Mouse (Mus musculus) olfactory bulb, adult 2 months (tissue): ENCODE results near the gene Cgn. TPM values are rescaled to one million over a fixed set of nuclear protein-coding genes. Genes with fewer than 3 reads are reported as not detected.
A peak's percentile ranks its signal among the peaks of the same experiment; 100 is the strongest.

ENCODE experiments used
- H3K27ac ChIP-seq: fragments of 200-500 bp; 2 replicates; pipeline ENCODE4 v1.5.1; 2012; ENCODE audit warnings: low read depth, low read length; ENCODE audit not compliant: insufficient read depth
- H3K4me1 ChIP-seq: fragments of 200-500 bp; 2 replicates; pipeline ENCODE4 v1.6.1; 2012; ENCODE audit warnings: low read length; ENCODE audit not compliant: control insufficient read depth, insufficient read depth
- H3K4me3 ChIP-seq: fragments of 200-500 bp; 2 replicates; pipeline ENCODE4 v1.5.1; 2012; ENCODE audit warnings: mild to moderate bottlenecking, low read depth, low read length, moderate library complexity; ENCODE audit not compliant: insufficient read depth
- CTCF ChIP-seq: fragments of 200-500 bp; IDR thresholded peaks from 2 replicates; pipeline ENCODE4 v1.5.1; 2012; ENCODE audit warnings: low read depth, mild to moderate bottlenecking, low read length, moderate library complexity; ENCODE audit not compliant: insufficient read depth
- POLR2A ChIP-seq: fragments of 200-500 bp; IDR thresholded peaks from 2 replicates; pipeline ENCODE4 v1.6.1; 2012; ENCODE audit warnings: mild to moderate bottlenecking, low read depth, low read length, moderate library complexity; ENCODE audit not compliant: insufficient read depth
- WGBS: fragments of 180-500 bp; shearing (Covaris S2); methylation state at CpG from one replicate; pipeline ENCODE4 v1.1.7; 2018; 5-methylcytosine and 5-hydroxymethylcytosine counted together
- polyA plus RNA-seq: library from polyadenylated mRNA; stranded (reverse); fragments of >200 nt; gene quantifications from 2 replicates; pipeline ENCODE4 v1.2.4, GENCODE M21; 2012; ENCODE audit warnings: low replicate concordance; ENCODE audit not compliant: missing spikeins, insufficient read depth, insufficient read length

Cgn gene
- polyA plus RNA-seq, result not detected in 2 replicates

DNA sequence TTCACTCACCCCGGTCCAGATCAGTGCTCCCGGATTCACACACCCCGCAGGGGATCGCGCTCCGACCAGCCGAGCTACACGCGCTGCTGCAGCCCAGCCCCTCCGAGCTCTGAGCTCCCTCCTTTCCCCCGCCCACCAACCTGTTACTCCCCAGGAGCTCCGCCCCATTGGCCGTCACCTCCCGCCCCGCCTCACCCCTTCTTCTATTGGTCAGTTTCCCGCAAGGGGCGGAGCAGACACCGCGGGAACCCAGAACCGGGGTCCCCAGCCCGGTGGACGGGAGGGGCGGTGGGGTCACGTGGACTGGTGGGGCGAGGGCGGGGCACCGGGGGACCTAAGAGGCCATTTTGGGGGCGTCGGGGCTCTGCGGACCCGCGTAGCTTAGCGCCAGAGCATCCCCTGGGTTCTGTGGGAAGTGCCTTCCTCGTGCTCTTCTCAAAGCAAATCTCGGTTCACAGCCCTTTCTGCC lies at the start of gene Cgn:
Gene Cgn (minus strand): TSS at position 126 of the 469 bp plus-strand sequence.
- Histone ChIP-seq H3K4me3 (peak within 1 kb of the TSS; percentile 58), H3K27ac (no peak within 1 kb of the TSS)
- WGBS, result under 1% methylated on average over 35 of the region's 35 CpGs

DNA sequence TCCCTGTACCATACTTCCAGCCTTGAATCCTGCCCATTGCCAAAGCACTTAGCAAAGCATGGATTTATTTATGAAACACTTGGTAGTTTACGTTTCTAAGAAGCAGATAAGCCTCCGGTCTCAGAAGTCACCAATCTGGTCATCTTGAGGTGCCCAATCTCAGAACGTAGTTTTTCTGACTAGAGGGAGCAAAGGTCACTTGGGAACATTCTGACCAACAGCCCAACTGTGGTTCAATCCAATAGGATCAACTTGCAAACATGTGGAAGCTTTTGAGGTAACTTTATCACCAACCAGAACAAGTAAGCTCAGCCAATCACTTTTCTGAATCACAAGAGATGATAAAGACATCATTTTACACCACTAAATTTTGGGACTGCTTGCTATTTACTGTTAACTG lies 49.1 kb upstream of the Cgn start:
- 91% methylated on average over 3 of the region's 3 CpGs for WGBS
- H3K4me3 ChIP-seq, result no peak overlapping the region
- H3K27ac ChIP-seq, result no peak overlapping the region
- TF ChIP-seq POLR2A (no peak), CTCF (no peak)
- no peaks in the 10 kb centered on the region for H3K4me1 ChIP-seq

More for the DNA sequence above, at the start of gene Cgn:
- H3K4me1 ChIP-seq, result peaks cover 12% of the 10 kb centered on the region
- TF ChIP-seq POLR2A, result no peak; the same call in 1 of the 2 replicates
- TF ChIP-seq CTCF, result no peak

DNA sequence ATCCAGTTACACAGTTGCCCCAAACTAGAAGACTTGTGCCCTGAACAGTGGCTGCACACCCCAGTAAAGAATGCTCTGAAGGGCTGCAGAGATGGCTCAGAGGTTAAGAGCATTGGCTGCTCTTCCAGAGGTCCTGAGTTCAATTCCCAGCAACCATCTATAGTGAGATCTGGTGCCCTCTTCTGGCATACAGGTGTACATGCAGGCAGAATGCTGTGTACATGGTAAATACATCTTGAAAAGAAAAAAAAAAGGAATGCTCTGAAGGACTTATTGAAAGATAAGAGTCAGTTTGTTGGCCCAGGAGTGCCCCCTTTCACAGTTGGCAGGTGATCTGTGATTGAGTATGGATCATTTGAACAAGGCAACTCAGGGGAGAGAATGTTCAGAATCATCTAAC lies 47.1 kb upstream of the Cgn start:
- no peaks in the 10 kb centered on the region for H3K4me1 ChIP-seq
- H3K27ac ChIP-seq, result no peak overlapping the region
- no peak for TF ChIP-seq CTCF
- no peak for TF ChIP-seq POLR2A
- no peak overlapping the region for H3K4me3 ChIP-seq

- H3K27ac ChIP-seq, result no peak overlapping the region
- H3K4me1 ChIP-seq, result no peaks in the 10 kb centered on the region
- TF ChIP-seq CTCF, result no peak
- no peak for TF ChIP-seq POLR2A
- 81% methylated on average over 5 of the region's 5 CpGs for WGBS
- H3K4me3 ChIP-seq, result no peak overlapping the region
These were observed 46.4 kb upstream of the Cgn start for GRCm38 (mm10) chr3:94832701-94833100.

DNA sequence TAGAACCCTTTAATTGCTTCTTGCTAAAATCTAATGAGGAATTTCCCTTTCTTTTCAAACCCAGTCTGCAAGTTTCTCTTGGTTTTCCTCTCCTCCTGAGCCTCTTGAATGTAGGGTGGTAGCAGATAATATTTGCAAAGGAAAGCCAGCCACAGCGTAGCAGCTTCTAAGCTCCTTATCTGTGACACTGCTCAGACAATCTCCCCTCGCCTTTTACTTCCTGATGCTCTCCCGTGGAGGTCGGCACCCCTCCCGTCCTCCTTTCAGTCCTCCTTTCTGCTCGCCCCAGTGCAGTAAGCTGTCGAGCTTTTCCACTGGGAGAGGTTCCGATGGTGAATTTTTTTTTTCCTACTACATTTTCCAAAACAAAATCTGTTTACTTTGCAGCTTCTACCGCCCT lies 45.8 kb upstream of the Cgn start:
- Histone ChIP-seq H3K27ac (no peak overlapping the region), H3K4me3 (no peak overlapping the region), H3K4me1 (no peaks in the 10 kb centered on the region)
- 20% methylated on average over 9 of the region's 9 CpGs for WGBS
- TF ChIP-seq POLR2A, result no peak
- no peak for TF ChIP-seq CTCF

DNA sequence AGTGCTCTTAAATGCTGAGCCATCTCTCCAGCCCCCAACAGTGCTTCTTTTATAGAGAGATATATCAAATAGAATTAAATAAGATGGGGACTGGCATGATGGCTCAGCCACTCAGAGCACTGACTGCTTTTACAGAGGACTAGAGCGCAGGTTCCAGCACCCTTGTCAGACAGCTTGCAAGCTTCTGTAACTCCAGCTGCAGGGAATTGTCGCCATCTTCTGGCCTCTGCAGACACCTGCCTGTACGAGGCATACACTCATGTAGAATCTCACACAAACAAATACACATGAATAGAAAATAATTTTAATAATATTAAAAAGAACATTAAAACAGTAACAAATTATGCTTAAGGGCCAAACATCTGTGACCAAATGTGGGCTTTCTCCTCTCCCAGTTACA lies 37.8 kb upstream of the Cgn start:
- TF ChIP-seq CTCF (no peak), POLR2A (no peak)
- WGBS, result 88% methylated on average over 3 of the region's 3 CpGs
- peaks cover 2% of the 10 kb centered on the region; the same call in 1 of the 2 replicates for H3K4me1 ChIP-seq
- no peak overlapping the region for H3K4me3 ChIP-seq
- no peak overlapping the region for H3K27ac ChIP-seq

- WGBS, result 36% methylated on average over 4 of the region's 4 CpGs
- no peak overlapping the region for H3K27ac ChIP-seq
These were observed 35.8 kb upstream of the Cgn start for GRCm38 (mm10) chr3:94822082-94822481.

GRCm38 (mm10) chr3:94821008-94821638 lies 34.8 kb upstream of the Cgn start:
- WGBS, result 1% methylated on average over 31 of the region's 31 CpGs
- no peak overlapping the region; the same call in 1 of the 2 replicates for H3K27ac ChIP-seq
- TF ChIP-seq POLR2A, result no peak
- TF ChIP-seq CTCF, result no peak
- peaks cover 2% of the 10 kb centered on the region; the same call in 1 of the 2 replicates for H3K4me1 ChIP-seq
- H3K4me3 ChIP-seq, result peak overlapping the region; percentile 98

More at GRCm38 (mm10) chr3:94822082-94822481, 35.8 kb upstream of the Cgn start:
- no peak overlapping the region for H3K4me3 ChIP-seq
- TF ChIP-seq CTCF (no peak), POLR2A (no peak)
- H3K4me1 ChIP-seq, result peaks cover 2% of the 10 kb centered on the region; the same call in 1 of the 2 replicates
